Mouse (Mus musculus) MEL (cell line): Measurements from ENCODE around the gene Ptprn2. TPM values are rescaled to one million over a fixed set of nuclear protein-coding genes. Genes with fewer than 3 reads are reported as not detected.

Experiments used
- DNase-seq: peaks from one replicate; pipeline ENCODE4 v3.0.0; 2011; ENCODE audit warnings: low read depth, low spot score
- H3K27ac ChIP-seq: 2 replicates; pipeline ENCODE4 v1.5.1; 2012; ENCODE audit warnings: low read depth, mild to moderate bottlenecking, control low read depth, low read length, moderate library complexity; ENCODE audit not compliant: control insufficient read depth
- H3K27me3 ChIP-seq, 2 experiments: fragments of 150-350 bp in 1 of 2; sonication (generic) in 1 of 2; 2 replicates each; pipeline ENCODE4 v1.6.1; 2012; ENCODE audit warnings: low read length in 2 of 2, mild to moderate bottlenecking in 2 of 2, improper control_type of control experiment in 1 of 2, moderate library complexity in 1 of 2; ENCODE audit not compliant: insufficient read depth in 2 of 2, control insufficient read depth in 1 of 2
- H3K36me3 ChIP-seq, 2 experiments: 2 replicates each; pipeline ENCODE4 v1.6.1; 2012 to 2014; ENCODE audit warnings: low read length in 2 of 2, improper control_type of control experiment in 1 of 2, inconsistent platforms in 1 of 2, mild to moderate bottlenecking in 1 of 2; ENCODE audit not compliant: insufficient read depth in 2 of 2, control insufficient read depth in 1 of 2
- H3K4me1 ChIP-seq, 2 experiments: fragments of 150-350 bp in 1 of 2; sonication (generic) in 1 of 2; 2 replicates each; pipeline ENCODE4 v1.6.1; 2012; ENCODE audit warnings: low read length in 2 of 2, improper control_type of control experiment in 1 of 2, mild to moderate bottlenecking in 1 of 2; ENCODE audit not compliant: insufficient read depth in 2 of 2, control insufficient read depth in 1 of 2
- H3K4me3 ChIP-seq, 2 experiments: fragments of 150-350 bp in 1 of 2; sonication (generic) in 1 of 2; 2 replicates each; pipeline ENCODE4 v1.5.1; 2012; ENCODE audit warnings: low read depth in 2 of 2, low read length in 2 of 2, mild to moderate bottlenecking in 2 of 2, moderate library complexity in 2 of 2, control low read depth in 1 of 2, improper control_type of control experiment in 1 of 2; ENCODE audit not compliant: control insufficient read depth in 1 of 2, insufficient read depth in 1 of 2
- H3K79me2 ChIP-seq: 2 replicates; pipeline ENCODE4 v1.6.1; 2012; ENCODE audit warnings: mild to moderate bottlenecking, low read length, moderate library complexity; ENCODE audit not compliant: control insufficient read depth, poor library complexity, insufficient read depth
- H3K9ac ChIP-seq: 2 replicates; pipeline ENCODE4 v1.6.1; 2012; ENCODE audit warnings: low read depth, mild to moderate bottlenecking, control low read depth, low read length, moderate library complexity; ENCODE audit not compliant: control insufficient read depth, poor library complexity, severe bottlenecking
- H3K9me3 ChIP-seq: fragments of 150-350 bp; sonication (generic); replicated peaks from 2 replicates; pipeline ENCODE4 v1.6.1; 2012; ENCODE audit warnings: mild to moderate bottlenecking, low read length, improper control_type of control experiment, moderate library complexity; ENCODE audit not compliant: insufficient read depth
- CHD1 ChIP-seq: IDR thresholded peaks from 2 replicates; pipeline ENCODE4 v1.6.1; 2012; ENCODE audit warnings: low read depth, mild to moderate bottlenecking, inconsistent platforms, low read length, improper control_type of control experiment
- CHD2 ChIP-seq: IDR thresholded peaks from 2 replicates; pipeline ENCODE4 v1.6.1; 2011; ENCODE audit warnings: low read length, improper control_type of control experiment
- CTCF ChIP-seq, 3 experiments: IDR thresholded peaks in 2 of 3; conservative IDR thresholded peaks in 1 of 3; 2 replicates each; pipeline ENCODE4 v1.5.1; 2011 to 2012; ENCODE audit warnings: low read length in 3 of 3, low read depth in 2 of 3, mild to moderate bottlenecking in 2 of 3, improper control_type of control experiment in 1 of 3, inconsistent platforms in 1 of 3, mixed read lengths in 1 of 3, moderate library complexity in 1 of 3; ENCODE audit not compliant: control insufficient read depth in 1 of 3, insufficient read depth in 1 of 3, poor library complexity in 1 of 3, severe bottlenecking in 1 of 3
- E2F4 ChIP-seq: IDR thresholded peaks from 2 replicates; pipeline ENCODE4 v1.6.1; 2011; ENCODE audit warnings: low read depth, low read length, improper control_type of control experiment, borderline replicate concordance
- EP300 ChIP-seq, 2 experiments: IDR thresholded peaks; 2 replicates each; pipeline ENCODE4 v1.6.1; 2011; ENCODE audit warnings: improper control_type of control experiment in 2 of 2, low read length in 2 of 2, low read depth in 1 of 2, mild to moderate bottlenecking in 1 of 2
- ETS1 ChIP-seq: IDR thresholded peaks from 2 replicates; pipeline ENCODE4 v1.6.1; 2012; ENCODE audit warnings: low read depth, mild to moderate bottlenecking, inconsistent platforms, low read length, improper control_type of control experiment, moderate library complexity
- GATA1 ChIP-seq: IDR thresholded peaks from 2 replicates; pipeline ENCODE4 v1.6.1; 2011; ENCODE audit warnings: low read depth, low read length, improper control_type of control experiment
- HCFC1 ChIP-seq: IDR thresholded peaks from 2 replicates; pipeline ENCODE4 v1.6.1; 2012; ENCODE audit warnings: low read depth, mild to moderate bottlenecking, inconsistent platforms, low read length, improper control_type of control experiment, moderate library complexity
- KAT2A ChIP-seq: conservative IDR thresholded peaks from 2 replicates; pipeline ENCODE4 v1.6.1; 2012; ENCODE audit warnings: low read depth, low read length, improper control_type of control experiment, inconsistent platforms
- MAFK ChIP-seq: IDR thresholded peaks from 2 replicates; pipeline ENCODE4 v1.6.1; 2011; ENCODE audit warnings: low read depth, mild to moderate bottlenecking, low read length, improper control_type of control experiment, borderline replicate concordance
- MAX ChIP-seq: IDR thresholded peaks from 2 replicates; pipeline ENCODE4 v1.6.1; 2011; ENCODE audit warnings: low read length, improper control_type of control experiment
- MYC ChIP-seq: IDR thresholded peaks from 2 replicates; pipeline ENCODE4 v1.6.1; 2011; ENCODE audit warnings: low read depth, mild to moderate bottlenecking, low read length, improper control_type of control experiment, moderate library complexity
- NELFE ChIP-seq: IDR thresholded peaks from 2 replicates; pipeline ENCODE4 v1.6.1; 2011; ENCODE audit warnings: low read depth, low read length, improper control_type of control experiment
- POLR2A ChIP-seq, 2 experiments: IDR thresholded peaks; 2 replicates each; pipeline ENCODE4 v1.6.1; 2011 to 2012; ENCODE audit warnings: low read length in 2 of 2, mild to moderate bottlenecking in 2 of 2, control low read depth in 1 of 2, improper control_type of control experiment in 1 of 2, low read depth in 1 of 2, moderate library complexity in 1 of 2; ENCODE audit not compliant: control insufficient read depth in 1 of 2, insufficient read depth in 1 of 2, poor library complexity in 1 of 2
- POLR2AphosphoS2 ChIP-seq: IDR thresholded peaks from 2 replicates; pipeline ENCODE4 v1.6.1; 2011; ENCODE audit warnings: low read length, improper control_type of control experiment
- RAD21 ChIP-seq: IDR thresholded peaks from 2 replicates; pipeline ENCODE4 v1.6.1; 2011; ENCODE audit warnings: mild to moderate bottlenecking, low read depth, low read length, improper control_type of control experiment
- SIN3A ChIP-seq: IDR thresholded peaks from 2 replicates; pipeline ENCODE4 v1.6.1; 2012; ENCODE audit warnings: low read length, improper control_type of control experiment, inconsistent platforms
- SMC3 ChIP-seq: IDR thresholded peaks from 2 replicates; pipeline ENCODE4 v1.6.1; 2011; ENCODE audit warnings: low read depth, low read length, improper control_type of control experiment
- TAL1 ChIP-seq: IDR thresholded peaks from 2 replicates; pipeline ENCODE4 v1.6.1; 2012; ENCODE audit warnings: mild to moderate bottlenecking, inconsistent platforms, low read length, moderate library complexity, mixed read lengths
- TBP ChIP-seq: IDR thresholded peaks from 2 replicates; pipeline ENCODE4 v1.8.0; 2011; ENCODE audit warnings: low read depth, low read length, improper control_type of control experiment
- TCF12 ChIP-seq: IDR thresholded peaks from 2 replicates; pipeline ENCODE4 v1.6.1; 2014; ENCODE audit warnings: low read depth, mild to moderate bottlenecking, inconsistent platforms, low read length, improper control_type of control experiment, moderate library complexity
- UBTF ChIP-seq: IDR thresholded peaks from 2 replicates; pipeline ENCODE4 v1.6.1; 2012; ENCODE audit warnings: low read depth, mild to moderate bottlenecking, inconsistent platforms, low read length, improper control_type of control experiment, moderate library complexity, borderline replicate concordance; ENCODE audit not compliant: insufficient read depth
- USF1 ChIP-seq: IDR thresholded peaks from 2 replicates; pipeline ENCODE4 v1.6.1; 2014; ENCODE audit warnings: low read depth, mild to moderate bottlenecking, inconsistent platforms, low read length, improper control_type of control experiment, moderate library complexity
- ZKSCAN1 ChIP-seq: IDR thresholded peaks from 2 replicates; pipeline ENCODE4 v1.6.1; 2012; ENCODE audit warnings: low read depth, mild to moderate bottlenecking, inconsistent platforms, low read length, improper control_type of control experiment, moderate library complexity
- ZMIZ1 ChIP-seq: IDR thresholded peaks from 2 replicates; pipeline ENCODE4 v1.6.1; 2012; ENCODE audit warnings: low read depth, mild to moderate bottlenecking, inconsistent platforms, low read length, improper control_type of control experiment, moderate library complexity
- polyA plus RNA-seq, 2 experiments: library from polyadenylated mRNA; stranded (reverse) in 1 of 2; unstranded in 1 of 2; fragments of >175 nt in 1 of 2; fragments of >200 nt in 1 of 2; gene quantifications; 2 replicates each; pipeline versions ENCODE4 v1.2.1 to v1.2.4; 2012; ENCODE audit warnings: low replicate concordance in 2 of 2, low read depth in 1 of 2; ENCODE audit not compliant: insufficient read length in 2 of 2, insufficient read depth in 1 of 2, missing spikeins in 1 of 2
- total RNA-seq: library from RNA; depleted of rRNA; stranded (reverse); fragments of 300-350 nt; gene quantifications from 2 replicates; pipeline ENCODE4 v1.2.3, GENCODE M21; 2012

The Ptprn2 gene
- total and polyA plus RNA-seq, 3 experiments: not detected

- no peaks in the 10 kb centered on the region for H3K27me3 ChIP-seq
- DNase-seq: no peak
- no peak for TF ChIP-seq UBTF
- TF ChIP-seq SIN3A: no peak
- no peak for TF ChIP-seq RAD21
- no peak for TF ChIP-seq NELFE
- TF ChIP-seq CHD2: no peak
- TF ChIP-seq USF1: no peak
- TF ChIP-seq SMC3: no peak
- no peak overlapping the region for H3K27ac ChIP-seq
- H3K4me1 ChIP-seq: no peaks in the 10 kb centered on the region
- no peak overlapping the region for H3K4me3 ChIP-seq
- no peak overlapping the region for H3K9ac ChIP-seq
- no peaks in the 10 kb centered on the region for H3K36me3 ChIP-seq
- H3K79me2 ChIP-seq: no peaks in the 10 kb centered on the region
- H3K9me3 ChIP-seq: no peaks in the 10 kb centered on the region; the same call in 1 of the 2 replicates
Measured at GRCm38 (mm10) chr12:117312079-117312478, 826.6 kb downstream of the Ptprn2 start.

DNA sequence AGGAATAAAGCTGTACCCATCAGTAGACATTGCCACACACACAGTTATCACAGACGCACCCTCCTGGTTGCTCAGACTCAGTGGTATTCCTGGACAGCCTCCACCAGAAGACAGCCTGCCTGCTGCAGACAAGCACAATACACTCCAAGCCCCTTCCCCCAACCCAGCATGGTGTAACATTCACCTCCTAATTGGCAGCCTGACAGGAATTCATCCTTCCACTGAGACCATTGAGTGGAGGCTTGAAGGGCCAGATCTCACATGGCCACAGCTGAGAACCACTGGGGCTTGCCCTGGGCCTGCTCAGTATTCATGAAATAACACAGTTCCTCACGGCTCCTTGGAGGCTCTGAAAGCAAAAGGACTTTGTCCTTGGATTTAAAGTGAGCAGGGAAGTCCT, 829.5 kb downstream of the Ptprn2 start:
- DNase-seq: no peak
- TF ChIP-seq CTCF (IDR thresholded peaks at IDR 0.05 in 2 of 3, conservative IDR thresholded peaks at IDR 0.05 in 1 of 3; ENCODE audit: control insufficient read depth in 1 of 3, insufficient read depth in 1 of 3, low read depth in 2 of 3, low read length in 3 of 3, poor library complexity in 1 of 3, severe bottlenecking in 1 of 3): no peak
- no peak for TF ChIP-seq KAT2A
- no peak for TF ChIP-seq MAX
- no peak for TF ChIP-seq CHD2
- no peak for TF ChIP-seq TBP
- no peak for TF ChIP-seq GATA1
- TF ChIP-seq E2F4: no peak
- no peak for TF ChIP-seq CHD1
- TF ChIP-seq ETS1: no peak
- no peak for TF ChIP-seq ZMIZ1
- TF ChIP-seq MAFK: no peak
- TF ChIP-seq MYC: no peak
- no peak for TF ChIP-seq ZKSCAN1
- no peak for TF ChIP-seq TAL1
- no peak for TF ChIP-seq POLR2AphosphoS2
- no peak for TF ChIP-seq HCFC1
- TF ChIP-seq EP300 (IDR thresholded peaks at IDR 0.05; ENCODE audit: low read depth in 1 of 2, low read length in 2 of 2): no peak
- TF ChIP-seq TCF12: no peak
- TF ChIP-seq POLR2A (IDR thresholded peaks at IDR 0.05; ENCODE audit: control insufficient read depth in 1 of 2, insufficient read depth in 1 of 2, low read depth in 1 of 2, low read length in 2 of 2, poor library complexity in 1 of 2): no peak
- Histone ChIP-seq H3K27ac (no peak overlapping the region), H3K79me2 (no peaks in the 10 kb centered on the region), H3K4me1 (no peaks in the 10 kb centered on the region), H3K36me3 (no peaks in the 10 kb centered on the region), H3K4me3 (no peak overlapping the region), H3K27me3 (no peaks in the 10 kb centered on the region), H3K9ac (no peak overlapping the region), H3K9me3 (no peaks in the 10 kb centered on the region)
